Mouse (Mus musculus): ENCODE results near the gene Ctc1. TPM values are rescaled to one million over a fixed set of nuclear protein-coding genes. Genes with fewer than 3 reads are reported as not detected.
"Not testable (repeated sequence)": the region's sequence is repeated elsewhere in the genome, so short reads cannot be mapped to it uniquely, and the experiment has no call there.

The Ctc1 gene
- polyA plus RNA-seq, 1 experiment from 2014 or later = 71.0 TPM

GRCm38 (mm10) chr11:69008182-69009121, 7.3 kb upstream of the Ctc1 start, which contains the start of gene Pfas:
TSS of gene Pfas (minus strand) at chr11:69008460.
- H3K9me3 ChIP-seq = no peaks in the 10 kb centered on the region
- ATAC-seq (ENCODE audit: insufficient number of reproducible peaks, insufficient read depth, low FRiP score, low TSS enrichment) = peak; percentile 86
- peak within 1 kb of the TSS; percentile 63 for H3K9ac ChIP-seq
- peaks cover 5% of the 10 kb centered on the region; the same call in 1 of the 2 replicates for H3K36me3 ChIP-seq
- WGBS = 8% methylated on average over 38 of the region's 38 CpGs
- no peaks in the 10 kb centered on the region for H3K27me3 ChIP-seq
- peaks cover 12% of the 10 kb centered on the region; the same call in 1 of the 2 replicates for H3K4me1 ChIP-seq
- peak within 1 kb of the TSS; percentile 42; the same call in 1 of the 2 replicates for H3K27ac ChIP-seq
- peak within 1 kb of the TSS; percentile 69 for H3K4me2 ChIP-seq (replicated peaks)
- H3K4me3 ChIP-seq = peak within 1 kb of the TSS; percentile 70

GRCm38 (mm10) chr11:69009508-69009907, 6.2 kb upstream of the Ctc1 start:
- WGBS = 88% methylated on average over 1 of the region's 1 CpGs

GRCm38 (mm10) chr11:69010400-69011323, 5.0 kb upstream of the Ctc1 start:
- Histone ChIP-seq H3K27me3 (no peaks in the 10 kb centered on the region), H3K4me1 (peaks cover 12% of the 10 kb centered on the region; the same call in 1 of the 2 replicates), H3K36me3 (0 out of 2 replicates have a peak, but pooled peaks cover 3% of the 10 kb centered on the region), H3K9ac (no peak overlapping the region), H3K27ac (no peak overlapping the region), H3K4me2 (replicated peaks) (no peak overlapping the region), H3K4me3 (no peak overlapping the region), H3K9me3 (no peaks in the 10 kb centered on the region)
- no peak for ATAC-seq (ENCODE audit: insufficient number of reproducible peaks, insufficient read depth, low FRiP score, low TSS enrichment)
- 84% methylated on average over 15 of the region's 15 CpGs for WGBS

More at GRCm38 (mm10) chr11:69009508-69009907, 6.2 kb upstream of the Ctc1 start:
- no peak overlapping the region for H3K9ac ChIP-seq
- no peaks in the 10 kb centered on the region for H3K27me3 ChIP-seq
- no peak overlapping the region for H3K4me3 ChIP-seq
- peaks cover 12% of the 10 kb centered on the region; the same call in 1 of the 2 replicates for H3K4me1 ChIP-seq
- H3K9me3 ChIP-seq = no peaks in the 10 kb centered on the region
- H3K27ac ChIP-seq = no peak overlapping the region
- 0 out of 2 replicates have a peak, but pooled peaks cover 3% of the 10 kb centered on the region for H3K36me3 ChIP-seq
- no peak overlapping the region for H3K4me2 ChIP-seq (replicated peaks)
- no peak for ATAC-seq (ENCODE audit: insufficient number of reproducible peaks, insufficient read depth, low FRiP score, low TSS enrichment)

- ATAC-seq (ENCODE audit: insufficient number of reproducible peaks, insufficient read depth, low FRiP score, low TSS enrichment); H3K9me3 ChIP-seq; H3K9ac ChIP-seq; H3K27me3 ChIP-seq; H3K36me3 ChIP-seq; H3K27ac ChIP-seq: not testable (repeated sequence)
- Histone ChIP-seq H3K4me2 (replicated peaks) (peak overlapping the region; percentile 61), H3K4me3 (peak overlapping the region; percentile 53), H3K4me1 (peaks cover 12% of the 10 kb centered on the region; the same call in 1 of the 2 replicates)
- WGBS = 65% methylated on average over 2 of the region's 2 CpGs
These were observed 4.3 kb upstream of the Ctc1 start for GRCm38 (mm10) chr11:69011445-69011844.

GRCm38 (mm10) chr11:69012071-69012601, 3.6 kb upstream of the Ctc1 start:
- peaks cover 18% of the 10 kb centered on the region; the same call in 1 of the 2 replicates for H3K4me1 ChIP-seq
- H3K36me3 ChIP-seq = no peaks in the 10 kb centered on the region
- H3K4me3 ChIP-seq = peak overlapping the region; percentile 53
- 2% methylated on average over 18 of the region's 18 CpGs for whole genome bisulfite sequencing
- ATAC-seq (ENCODE audit: insufficient number of reproducible peaks, insufficient read depth, low FRiP score, low TSS enrichment) = peak; percentile 38; the same call in 1 of the 2 replicates
- no peaks in the 10 kb centered on the region for H3K9me3 ChIP-seq
- H3K27me3 ChIP-seq = no peaks in the 10 kb centered on the region
- peak overlapping the region; percentile 52 for H3K9ac ChIP-seq
- peak overlapping the region; percentile 61 for H3K4me2 ChIP-seq (replicated peaks)
- peak overlapping the region; percentile 81 for H3K27ac ChIP-seq

GRCm38 (mm10) chr11:69016755-69017154, 1.0 kb downstream of the Ctc1 start:
- no peaks in the 10 kb centered on the region for H3K27me3 ChIP-seq
- no peaks in the 10 kb centered on the region for H3K9me3 ChIP-seq
- H3K27ac ChIP-seq = peak overlapping the region; percentile 89
- peak overlapping the region; percentile 76 for H3K9ac ChIP-seq
- H3K4me1 ChIP-seq = peaks cover 7% of the 10 kb centered on the region; the same call in 1 of the 2 replicates
- no peak for ATAC-seq (ENCODE audit: insufficient number of reproducible peaks, insufficient read depth, low FRiP score, low TSS enrichment)
- peak overlapping the region; percentile 68 for H3K4me2 ChIP-seq (replicated peaks)
- H3K36me3 ChIP-seq = peaks cover 8% of the 10 kb centered on the region
- 60% methylated on average over 3 of the region's 3 CpGs for WGBS
- peak overlapping the region; percentile 66 for H3K4me3 ChIP-seq

GRCm38 (mm10) chr11:69020691-69021090, 5.0 kb downstream of the Ctc1 start:
- Histone ChIP-seq H3K4me3 (no peak overlapping the region), H3K9ac (no peak overlapping the region), H3K4me2 (replicated peaks) (no peak overlapping the region), H3K36me3 (peaks cover 48% of the 10 kb centered on the region), H3K27me3 (no peaks in the 10 kb centered on the region), H3K9me3 (no peaks in the 10 kb centered on the region), H3K27ac (no peak overlapping the region), H3K4me1 (peaks cover 7% of the 10 kb centered on the region; the same call in 1 of the 2 replicates)
- ATAC-seq (ENCODE audit: insufficient number of reproducible peaks, insufficient read depth, low FRiP score, low TSS enrichment) = no peak

GRCm38 (mm10) chr11:69026562-69026961, 10.9 kb downstream of the Ctc1 start:
- H3K4me2 ChIP-seq (replicated peaks) = no peak overlapping the region
- ATAC-seq (ENCODE audit: insufficient number of reproducible peaks, insufficient read depth, low FRiP score, low TSS enrichment) = no peak
- H3K27ac ChIP-seq = no peak overlapping the region
- H3K4me3 ChIP-seq = no peak overlapping the region
- no peak overlapping the region for H3K9ac ChIP-seq
- WGBS = 85% methylated on average over 3 of the region's 3 CpGs
- H3K36me3 ChIP-seq = peaks cover 99% of the 10 kb centered on the region
- no peaks in the 10 kb centered on the region for H3K27me3 ChIP-seq
- H3K9me3 ChIP-seq = no peaks in the 10 kb centered on the region
- no peaks in the 10 kb centered on the region for H3K4me1 ChIP-seq

GRCm38 (mm10) chr11:69028805-69029204, 13.1 kb downstream of the Ctc1 start:
- H3K4me1 ChIP-seq = no peaks in the 10 kb centered on the region
- H3K9ac ChIP-seq = no peak overlapping the region
- WGBS = 60% methylated on average over 2 of the region's 2 CpGs
- peaks cover 96% of the 10 kb centered on the region for H3K36me3 ChIP-seq
- H3K4me3 ChIP-seq = no peak overlapping the region
- H3K27me3 ChIP-seq = no peaks in the 10 kb centered on the region
- H3K4me2 ChIP-seq (replicated peaks) = no peak overlapping the region
- ATAC-seq (ENCODE audit: insufficient number of reproducible peaks, insufficient read depth, low FRiP score, low TSS enrichment) = no peak
- H3K27ac ChIP-seq = no peak overlapping the region
- no peaks in the 10 kb centered on the region for H3K9me3 ChIP-seq

- Histone ChIP-seq H3K4me2 (replicated peaks) (no peak overlapping the region), H3K9me3 (no peaks in the 10 kb centered on the region), H3K36me3 (peaks cover 72% of the 10 kb centered on the region), H3K27me3 (no peaks in the 10 kb centered on the region), H3K27ac (no peak overlapping the region), H3K9ac (no peak overlapping the region), H3K4me3 (no peak overlapping the region), H3K4me1 (peaks cover 17% of the 10 kb centered on the region)
- ATAC-seq (ENCODE audit: insufficient number of reproducible peaks, insufficient read depth, low FRiP score, low TSS enrichment) = no peak
- WGBS = 63% methylated on average over 9 of the region's 9 CpGs
These were observed 17.8 kb downstream of the Ctc1 start for GRCm38 (mm10) chr11:69033552-69033951.

- no peaks in the 10 kb centered on the region for H3K27me3 ChIP-seq
- H3K4me3 ChIP-seq = no peak overlapping the region
- 94% methylated on average over 3 of the region's 3 CpGs for WGBS
- H3K9ac ChIP-seq = no peak overlapping the region
- no peak for ATAC-seq (ENCODE audit: insufficient number of reproducible peaks, insufficient read depth, low FRiP score, low TSS enrichment)
- peaks cover 27% of the 10 kb centered on the region for H3K4me1 ChIP-seq
- H3K4me2 ChIP-seq (replicated peaks) = no peak overlapping the region
- no peaks in the 10 kb centered on the region for H3K9me3 ChIP-seq
- peaks cover 62% of the 10 kb centered on the region for H3K36me3 ChIP-seq
- no peak overlapping the region for H3K27ac ChIP-seq
These were observed 18.9 kb downstream of the Ctc1 start for GRCm38 (mm10) chr11:69034585-69034984.
